Mouse (Mus musculus) adipose tissue, adult 10 weeks (tissue): ENCODE results near the gene Atp8b2. TPM values are rescaled to one million over a fixed set of nuclear protein-coding genes. Genes with fewer than 3 reads are reported as not detected.

Source experiments
- polyA plus RNA-seq: library from polyadenylated mRNA; stranded (reverse); fragments of 350-450 nt; fragmentation: Illumina TruSeq; extraction: RNeasy Lipid Tissue Mini Kit (QIAGEN cat#74804); gene quantifications from one replicate; pipeline ENCODE4 v1.2.3, GENCODE M21; 2014; ENCODE audit warnings: low read depth, low replicate concordance

Atp8b2 gene
- 27.8 TPM for polyA plus RNA-seq

DNA sequence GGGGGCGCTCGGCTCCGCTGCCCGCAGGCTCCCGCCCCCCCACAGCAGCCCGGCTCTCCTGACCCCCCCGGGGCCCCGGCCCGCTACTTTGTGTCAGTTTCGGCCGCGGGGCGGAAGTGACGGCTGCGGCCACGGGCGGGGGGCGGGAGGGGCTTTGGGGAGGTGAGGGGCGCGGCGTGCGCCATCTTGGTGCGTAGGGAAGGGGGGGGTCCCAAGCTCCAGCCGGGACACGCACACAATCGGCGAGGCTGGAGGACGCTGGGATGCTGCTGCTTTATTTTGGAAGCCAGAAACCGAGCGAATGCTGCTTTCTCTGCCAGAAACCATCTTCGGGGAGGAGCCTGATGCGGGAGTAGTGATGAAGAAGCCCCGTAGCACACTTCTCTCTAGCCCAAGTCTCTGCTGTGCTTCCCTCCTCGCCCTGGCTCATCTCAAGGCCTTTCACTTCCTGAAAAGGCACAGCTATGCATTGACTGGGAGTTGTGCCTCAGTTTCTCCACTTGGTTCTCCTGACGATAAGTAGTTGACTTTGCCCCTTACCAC lies at the start of gene Atp8b2:
TSS of gene Atp8b2 (minus strand) at position 288 of the 543 bp plus-strand sequence.

DNA sequence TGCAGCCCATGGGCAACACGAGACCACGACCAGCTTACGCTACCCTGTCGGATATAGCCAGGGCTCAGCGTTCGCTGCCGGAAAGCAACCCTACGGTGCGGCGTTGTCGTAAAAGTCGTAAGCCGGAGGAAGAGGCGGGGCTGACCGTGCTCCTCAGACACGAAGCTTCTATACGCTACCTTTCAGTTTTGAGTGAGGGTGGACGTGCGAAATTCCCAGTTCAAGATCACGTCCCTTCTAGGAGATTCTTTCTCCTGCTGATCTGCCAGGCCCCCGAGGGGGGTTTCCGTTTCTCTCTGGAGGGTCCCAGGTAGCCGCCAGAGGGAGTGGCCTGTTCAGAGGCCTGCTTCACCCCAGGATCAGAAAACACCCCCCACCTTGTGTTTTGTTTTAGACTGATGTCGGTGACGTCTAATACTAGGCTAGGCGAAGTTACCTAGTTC lies 35.3 kb upstream of the Atp8b2 start, which contains the start of gene Hax1:
TSS of gene Hax1 (minus strand) at position 169 of the 443 bp plus-strand sequence.

DNA sequence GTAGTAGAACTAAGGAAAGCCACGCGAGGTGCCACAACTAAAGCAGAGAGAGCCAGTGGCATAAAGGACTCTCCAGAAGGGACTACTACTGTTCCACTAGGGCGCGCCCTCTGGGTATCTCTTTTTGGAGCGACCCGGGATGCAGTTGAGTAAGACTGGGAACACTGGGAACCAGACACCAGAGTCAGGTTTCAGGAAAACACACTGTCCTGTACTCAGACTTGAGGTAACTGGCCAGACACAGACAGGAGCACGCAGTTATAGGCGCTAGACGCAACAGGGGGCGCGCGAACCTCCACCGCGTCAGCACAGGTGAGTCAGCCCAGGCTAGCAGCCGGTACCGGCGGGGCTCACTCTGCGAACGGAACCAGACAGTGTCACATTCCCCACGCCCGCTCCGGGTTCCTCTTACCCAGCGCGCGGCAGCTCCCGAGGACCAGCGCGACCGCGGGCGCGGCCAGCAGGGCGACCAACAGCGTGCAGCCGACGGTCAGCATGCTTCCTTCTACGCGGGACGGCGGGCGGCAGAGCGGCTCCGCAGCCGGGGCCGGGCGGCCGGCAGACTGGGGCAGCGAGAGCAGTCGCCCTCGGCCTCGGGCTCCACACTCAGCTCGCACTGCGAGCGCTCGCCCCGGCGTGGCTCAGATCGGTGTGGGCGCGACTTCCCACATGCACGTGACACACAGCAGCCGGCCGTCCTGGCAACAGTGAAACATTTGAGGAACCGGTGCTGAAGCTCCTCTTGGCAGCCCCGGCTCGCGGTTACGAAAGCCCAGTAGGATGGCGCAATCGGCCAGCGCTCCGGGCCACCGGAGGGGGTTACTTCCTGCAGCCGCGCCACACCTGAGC lies 50.5 kb downstream of the Atp8b2 start, which contains the start of gene Il6ra:
TSS of gene Il6ra (minus strand) at position 654 of the 849 bp plus-strand sequence.

Other genes starting within 250 kb of the Atp8b2 start
- gene Adar, start 248.5 kb downstream of the Atp8b2 start, polyA plus RNA-seq, result 26.5 TPM
- gene Chrnb2, start 198.9 kb downstream of the Atp8b2 start, polyA plus RNA-seq, result 1.3 TPM
- 63.4 TPM for gene Ube2q1, start 189.9 kb downstream of the Atp8b2 start, polyA plus RNA-seq
- 5.0 TPM for gene She, start 132.1 kb downstream of the Atp8b2 start, polyA plus RNA-seq
- 14.4 TPM for gene Il6ra, start 50.3 kb downstream of the Atp8b2 start, polyA plus RNA-seq
- gene Hax1, start 35.3 kb upstream of the Atp8b2 start, polyA plus RNA-seq, result 74.8 TPM
- gene 4933434E20Rik, start 88.1 kb upstream of the Atp8b2 start, polyA plus RNA-seq, result 87.0 TPM
- gene Ubap2l, start 89.1 kb upstream of the Atp8b2 start, polyA plus RNA-seq, result 93.6 TPM
- gene Tpm3, start 109.1 kb upstream of the Atp8b2 start, polyA plus RNA-seq, result 218 TPM
- gene Nup210l, start 140.6 kb upstream of the Atp8b2 start, polyA plus RNA-seq, result 0.76 TPM